Comparison of ENCODE assay signal across 9 mouse cellular contexts in genomic region chr1:154033958-154034606, GRCm38 (mm10).
DNase-seq lines count a peak whose midpoint lies in the region; ATAC-seq and TF ChIP-seq lines count a peak whose summit lies in the region.
"Had no signal": no experiment of that assay in that cellular context is flagged by ENCODE, and none has a peak within 500 bp of the region (broad histone marks: within the 10 kb centered on the region; RNA-seq: fewer than 3 reads in every experiment).

No protein-coding gene starts in this region.

- DNase-seq in gastrocnemius, postnatal 14 days = peak; percentile 23
- DNase-seq in gastrocnemius, adult 8-10 months (ENCODE audit: low spot score in 2 of 2) = no peak
- DNase-seq in adrenal gland, adult 8-10 months = peak; percentile 26
- peak; percentile 91 for DNase-seq in heart, embryonic 10.5 days (ENCODE audit: low spot score)
- peak; percentile 8 for DNase-seq in kidney, postnatal 0 days (ENCODE audit: low spot score)
- DNase-seq in spleen, adult 18-20 months = peak; percentile 9 to 13
- DNase-seq in limb, embryonic 10.5 days (ENCODE audit: low spot score) = no peak

- H3K27me3 ChIP-seq in heart, embryonic 10.5 days (ENCODE audit: insufficient read depth, poor library complexity, severe bottlenecking) = no peaks in the 10 kb centered on the region
- H3K27me3 ChIP-seq in kidney, postnatal 0 days (ENCODE audit: insufficient read depth, low read length) = no peaks in the 10 kb centered on the region
- H3K27me3 ChIP-seq in lung, embryonic 15.5 days = no peaks in the 10 kb centered on the region
- no peaks in the 10 kb centered on the region for H3K27me3 ChIP-seq in limb, embryonic 10.5 days (ENCODE audit: low read depth, poor library complexity, severe bottlenecking)
- H3K27me3 ChIP-seq: hindbrain, embryonic 15.5 days had no signal

- no peak overlapping the region for H3K4me3 ChIP-seq in heart, embryonic 10.5 days
- H3K4me3 ChIP-seq in kidney, postnatal 0 days (replicated peaks; ENCODE audit: low read depth, low read length) = no peak overlapping the region
- H3K4me3 ChIP-seq in lung, embryonic 15.5 days = no peak overlapping the region
- H3K4me3 ChIP-seq in limb, embryonic 10.5 days = no peak overlapping the region
- H3K4me3 ChIP-seq: hindbrain, embryonic 15.5 days had no signal

- ATAC-seq in kidney, postnatal 0 days (replicated peaks; ENCODE audit: low FRiP score, low read depth) = no peak
- peak; percentile 77; the same call in 1 of the 2 replicates for ATAC-seq in lung, embryonic 15.5 days (ENCODE audit: borderline replicate concordance, extremely low read depth, low FRiP score, low TSS enrichment)

- no peak for TF ChIP-seq CTCF in kidney, postnatal 0 days (IDR thresholded peaks at IDR 0.05; ENCODE audit: low read depth)

- H3K4me2 ChIP-seq in kidney, postnatal 0 days (ENCODE audit: low read length) = no peak overlapping the region
- 0 out of 2 replicates have a peak overlapping the region, but pooled peaks have one; percentile 9 for H3K4me2 ChIP-seq in lung, embryonic 15.5 days
- H3K4me2 ChIP-seq: hindbrain, embryonic 15.5 days had no signal

- H3K36me3 ChIP-seq in heart, embryonic 10.5 days = no peaks in the 10 kb centered on the region
- H3K36me3 ChIP-seq in kidney, postnatal 0 days (ENCODE audit: insufficient read depth, low read length) = no peaks in the 10 kb centered on the region
- H3K36me3 ChIP-seq in lung, embryonic 15.5 days = no peaks in the 10 kb centered on the region
- H3K36me3 ChIP-seq in limb, embryonic 10.5 days = no peaks in the 10 kb centered on the region
- H3K36me3 ChIP-seq: hindbrain, embryonic 15.5 days had no signal

- H3K4me1 ChIP-seq in heart, embryonic 10.5 days = peaks cover 14% of the 10 kb centered on the region
- H3K4me1 ChIP-seq in kidney, postnatal 0 days (replicated peaks; ENCODE audit: insufficient read depth, low read length) = no peaks in the 10 kb centered on the region
- H3K4me1 ChIP-seq in lung, embryonic 15.5 days = peaks cover 8% of the 10 kb centered on the region; the same call in 1 of the 2 replicates
- 0 out of 2 replicates have a peak, but pooled peaks cover 4% of the 10 kb centered on the region for H3K4me1 ChIP-seq in limb, embryonic 10.5 days
- H3K4me1 ChIP-seq: hindbrain, embryonic 15.5 days had no signal

- peak overlapping the region; percentile 77 for H3K27ac ChIP-seq in heart, embryonic 10.5 days
- no peak overlapping the region for H3K27ac ChIP-seq in kidney, postnatal 0 days
- H3K27ac ChIP-seq in lung, embryonic 15.5 days = no peak overlapping the region
- no peak overlapping the region for H3K27ac ChIP-seq in limb, embryonic 10.5 days
- H3K27ac ChIP-seq: hindbrain, embryonic 15.5 days had no signal

- H3K9ac ChIP-seq in kidney, postnatal 0 days (ENCODE audit: low read depth, low read length) = no peak overlapping the region
- H3K9ac ChIP-seq in lung, embryonic 15.5 days = no peak overlapping the region
- H3K9ac ChIP-seq: hindbrain, embryonic 15.5 days had no signal

- no peaks in the 10 kb centered on the region for H3K9me3 ChIP-seq in heart, embryonic 10.5 days
- H3K9me3 ChIP-seq in kidney, postnatal 0 days (replicated peaks; ENCODE audit: low read length) = no peaks in the 10 kb centered on the region
- H3K9me3 ChIP-seq in lung, embryonic 15.5 days = no peaks in the 10 kb centered on the region
- H3K9me3 ChIP-seq in limb, embryonic 10.5 days (replicated peaks) = no peaks in the 10 kb centered on the region
- H3K9me3 ChIP-seq: hindbrain, embryonic 15.5 days had no signal

- intact Hi-C loops in gastrocnemius, postnatal 14 days (cut with DNase I; ENCODE audit: low total_unique reads) = loop anchor here (5.0 to 10.0 kb wide), 2 partner anchors 137 to 151 kb away; partner anchors contain the start of gene Glul

- WGBS in heart, embryonic 10.5 days = 18% methylated on average over 13 of the region's 13 CpGs
- 59% methylated on average over 13 of the region's 13 CpGs for WGBS in kidney, postnatal 0 days
- WGBS in lung, embryonic 15.5 days = 38% methylated on average over 13 of the region's 13 CpGs
- 85% methylated on average over 13 of the region's 13 CpGs for WGBS in limb, embryonic 10.5 days

Comparison
In these comparisons a context has a peak if more than half of its experiments do, and no peak if none do; other contexts are left out.
1. DNase-seq: peak in gastrocnemius, postnatal 14 days (single experiment), adrenal gland, adult 8-10 months (single experiment), heart, embryonic 10.5 days (single experiment), kidney, postnatal 0 days (single experiment) and spleen, adult 18-20 months (2 of 2); none in gastrocnemius, adult 8-10 months (0 of 2) and limb, embryonic 10.5 days (single experiment).